Mouse (Mus musculus) kidney, adult 11 months (tissue): ENCODE measurements around the gene Gm21256.
"Not testable (repeated sequence)": the region's sequence is repeated elsewhere in the genome, so short reads cannot be mapped to it uniquely, and the experiment has no call there.

Source experiments
- DNase-seq: peaks from one replicate; pipeline ENCODE4 v3.0.0; 2022

The Gm21256 gene

DNA sequence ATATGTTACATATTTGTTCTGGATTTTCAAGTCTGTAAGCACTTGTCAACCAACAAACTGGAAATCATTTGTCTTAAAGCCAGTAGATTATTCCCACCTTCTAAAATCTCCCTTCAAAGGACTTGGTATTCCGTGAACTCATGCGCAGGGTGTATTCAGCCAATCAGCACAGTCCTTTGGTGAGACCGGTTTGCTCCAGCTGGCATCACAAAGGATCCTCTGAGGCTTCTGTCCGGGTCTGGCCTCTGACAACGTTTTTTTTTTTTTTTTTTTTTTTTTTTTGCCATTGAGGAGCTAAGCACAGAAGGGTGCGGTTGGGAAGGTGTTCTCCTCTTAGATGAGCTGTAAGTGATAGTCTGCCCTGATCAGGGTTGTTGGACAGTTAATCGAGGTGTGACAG, at the start of gene Gm21256:
Gm21256 (plus strand) TSS at position 301 of the 400 bp plus-strand sequence.
- DNase-seq = not testable (repeated sequence)
